Mouse (Mus musculus) cortical plate, adult 2 months (tissue): ENCODE measurements around the gene Atf3.

Experiments
- CTCF ChIP-seq: fragments of 200-500 bp; IDR thresholded peaks from 2 replicates; pipeline ENCODE4 v1.5.1; 2011; ENCODE audit warnings: mild to moderate bottlenecking, control low read depth, low read length; ENCODE audit not compliant: insufficient read depth; ENCODE audit errors: extremely low read depth
- POLR2A ChIP-seq: fragments of 200-500 bp; IDR thresholded peaks from 2 replicates; pipeline ENCODE4 v1.6.1; 2011; ENCODE audit warnings: mild to moderate bottlenecking, low read length, control low read depth; ENCODE audit not compliant: insufficient read depth; ENCODE audit errors: extremely low read depth

GRCm38 (mm10) chr1:191179846-191180245, 38.0 kb downstream of the Atf3 start:
- TF ChIP-seq CTCF: no peak
- no peak for TF ChIP-seq POLR2A
